ENCODE assay signal across 23 mouse cellular contexts in genomic region chr17:27603036-27603435, GRCm38 (mm10). TPM values are rescaled to one million over a fixed set of nuclear protein-coding genes. Genes with fewer than 3 reads are reported as not detected.
A peak's percentile ranks its signal among the peaks of the same experiment; 100 is the strongest.
DNase-seq lines count a peak whose midpoint lies in the region; ATAC-seq and TF ChIP-seq lines count a peak whose summit lies in the region.
"Had no signal": no experiment of that assay in that cellular context is flagged by ENCODE, and none has a peak within 500 bp of the region (broad histone marks: within the 10 kb centered on the region; RNA-seq: fewer than 3 reads in every experiment).

No protein-coding gene starts in this region.

- H3K9me3 ChIP-seq in heart, embryonic 11.5 days (replicated peaks; ENCODE audit: control insufficient read depth, low read length): no peaks in the 10 kb centered on the region
- no peaks in the 10 kb centered on the region for H3K9me3 ChIP-seq in hindbrain, embryonic 15.5 days
- H3K9me3 ChIP-seq in hindbrain, embryonic 14.5 days (ENCODE audit: control insufficient read depth, low read length): no peaks in the 10 kb centered on the region
- no peaks in the 10 kb centered on the region for H3K9me3 ChIP-seq in midbrain, embryonic 12.5 days
- no peaks in the 10 kb centered on the region for H3K9me3 ChIP-seq in midbrain, embryonic 11.5 days (ENCODE audit: control insufficient read depth, low read length)
- H3K9me3 ChIP-seq: midbrain, embryonic 15.5 days had no signal

- 84% methylated on average over 2 of the region's 2 CpGs for WGBS in heart, embryonic 11.5 days (ENCODE audit: insufficient replicate concordance)
- WGBS in hindbrain, embryonic 15.5 days: 84% methylated on average over 2 of the region's 2 CpGs
- 79% methylated on average over 2 of the region's 2 CpGs for WGBS in hindbrain, embryonic 14.5 days
- WGBS in midbrain, embryonic 12.5 days: 85% methylated on average over 2 of the region's 2 CpGs
- 82% methylated on average over 2 of the region's 2 CpGs for WGBS in midbrain, embryonic 11.5 days
- 92% methylated on average over 2 of the region's 2 CpGs for WGBS in kidney, adult 2 months

- peak overlapping the region; percentile 81; the same call in 1 of the 2 replicates for H3K27ac ChIP-seq in heart, embryonic 11.5 days (ENCODE audit: low read depth, low read length)
- 0 out of 2 replicates have a peak overlapping the region, but pooled peaks have one; percentile 15 for H3K27ac ChIP-seq in hindbrain, embryonic 15.5 days (replicated peaks)
- H3K27ac ChIP-seq in hindbrain, embryonic 14.5 days: no peak overlapping the region
- H3K27ac ChIP-seq in midbrain, embryonic 12.5 days (replicated peaks): 0 out of 2 replicates have a peak overlapping the region, but pooled peaks have one; percentile 25
- no peak overlapping the region for H3K27ac ChIP-seq in midbrain, embryonic 11.5 days (ENCODE audit: low read depth, low read length)
- no peak overlapping the region for H3K27ac ChIP-seq in kidney, adult 2 months (ENCODE audit: insufficient read depth, low read depth, low read length)
- H3K27ac ChIP-seq: midbrain, embryonic 15.5 days had no signal

- H3K4me3 ChIP-seq in heart, embryonic 11.5 days (ENCODE audit: low read depth, low read length): no peak overlapping the region
- H3K4me3 ChIP-seq in hindbrain, embryonic 15.5 days: no peak overlapping the region
- H3K4me3 ChIP-seq in hindbrain, embryonic 14.5 days (replicated peaks; ENCODE audit: low read length): no peak overlapping the region
- no peak overlapping the region for H3K4me3 ChIP-seq in midbrain, embryonic 12.5 days
- no peak overlapping the region for H3K4me3 ChIP-seq in midbrain, embryonic 11.5 days (ENCODE audit: low read depth, low read length)
- H3K4me3 ChIP-seq in kidney, adult 2 months (ENCODE audit: insufficient read depth, low read depth, low read length): no peak overlapping the region
- H3K4me3 ChIP-seq: midbrain, embryonic 15.5 days had no signal

- no peaks in the 10 kb centered on the region for H3K27me3 ChIP-seq in heart, embryonic 11.5 days (ENCODE audit: control insufficient read depth, insufficient read depth, low read length)
- no peaks in the 10 kb centered on the region for H3K27me3 ChIP-seq in hindbrain, embryonic 15.5 days
- H3K27me3 ChIP-seq in hindbrain, embryonic 14.5 days (ENCODE audit: control insufficient read depth, insufficient read depth, low read length): no peaks in the 10 kb centered on the region
- no peaks in the 10 kb centered on the region for H3K27me3 ChIP-seq in midbrain, embryonic 12.5 days
- no peaks in the 10 kb centered on the region for H3K27me3 ChIP-seq in midbrain, embryonic 11.5 days (ENCODE audit: control insufficient read depth, insufficient read depth, low read length)
- no peaks in the 10 kb centered on the region for H3K27me3 ChIP-seq in kidney, adult 2 months (replicated peaks; ENCODE audit: control insufficient read depth, insufficient read depth, low read length)
- H3K27me3 ChIP-seq: midbrain, embryonic 15.5 days had no signal

- no peak overlapping the region for H3K9ac ChIP-seq in heart, embryonic 11.5 days (ENCODE audit: low read depth, low read length)
- H3K9ac ChIP-seq in hindbrain, embryonic 15.5 days: no peak overlapping the region
- H3K9ac ChIP-seq in hindbrain, embryonic 14.5 days: no peak overlapping the region
- H3K9ac ChIP-seq in midbrain, embryonic 12.5 days (replicated peaks): no peak overlapping the region
- H3K9ac ChIP-seq in midbrain, embryonic 11.5 days (ENCODE audit: low read length): no peak overlapping the region
- H3K9ac ChIP-seq: forebrain, postnatal 0 days; lung, embryonic 14.5 days; midbrain, embryonic 15.5 days had no signal

- no peak for ATAC-seq in heart, embryonic 11.5 days (replicated peaks; ENCODE audit: insufficient number of reproducible peaks, low FRiP score, low TSS enrichment)
- no peak for ATAC-seq in hindbrain, embryonic 15.5 days (ENCODE audit: low FRiP score, low read depth)
- ATAC-seq in hindbrain, embryonic 14.5 days (ENCODE audit: low FRiP score): no peak
- no peak for ATAC-seq in midbrain, embryonic 12.5 days (ENCODE audit: low FRiP score, low read depth)
- ATAC-seq in midbrain, embryonic 11.5 days (ENCODE audit: low FRiP score): no peak
- ATAC-seq in megakaryocyte-erythroid progenitor cell, adult 5-6 weeks (replicated peaks; ENCODE audit: low FRiP score, low TSS enrichment, poor library complexity, severe bottlenecking): 0 out of 2 replicates have a peak, but pooled peaks have one; percentile 2
- ATAC-seq: forebrain, postnatal 0 days; midbrain, embryonic 15.5 days had no signal

- H3K36me3 ChIP-seq in heart, embryonic 11.5 days (ENCODE audit: control insufficient read depth, insufficient read depth, low read length): no peaks in the 10 kb centered on the region
- no peaks in the 10 kb centered on the region for H3K36me3 ChIP-seq in hindbrain, embryonic 15.5 days
- peaks cover under 1% of the 10 kb centered on the region for H3K36me3 ChIP-seq in hindbrain, embryonic 14.5 days (replicated peaks; ENCODE audit: control insufficient read depth, insufficient read depth)
- peaks cover under 1% of the 10 kb centered on the region; the same call in 1 of the 2 replicates for H3K36me3 ChIP-seq in midbrain, embryonic 12.5 days
- no peaks in the 10 kb centered on the region for H3K36me3 ChIP-seq in midbrain, embryonic 11.5 days (ENCODE audit: control insufficient read depth, insufficient read depth, low read length)
- no peaks in the 10 kb centered on the region for H3K36me3 ChIP-seq in kidney, adult 2 months (ENCODE audit: control insufficient read depth, insufficient read depth, low read length)
- H3K36me3 ChIP-seq: midbrain, embryonic 15.5 days had no signal

- no peak for TF ChIP-seq POLR2A in kidney, adult 2 months (IDR thresholded peaks at IDR 0.05; ENCODE audit: low read depth, low read length)

- no peak overlapping the region for H3K4me2 ChIP-seq in heart, embryonic 11.5 days
- H3K4me2 ChIP-seq in hindbrain, embryonic 15.5 days: no peak overlapping the region
- no peak overlapping the region for H3K4me2 ChIP-seq in hindbrain, embryonic 14.5 days (replicated peaks)
- H3K4me2 ChIP-seq in midbrain, embryonic 12.5 days (replicated peaks): no peak overlapping the region
- no peak overlapping the region for H3K4me2 ChIP-seq in midbrain, embryonic 11.5 days
- H3K4me2 ChIP-seq: lung, embryonic 14.5 days; midbrain, embryonic 15.5 days had no signal

- H3K4me1 ChIP-seq in heart, embryonic 11.5 days (ENCODE audit: control insufficient read depth, insufficient read depth, low read length): peaks cover 57% of the 10 kb centered on the region
- H3K4me1 ChIP-seq in hindbrain, embryonic 15.5 days (replicated peaks): peaks cover 60% of the 10 kb centered on the region
- H3K4me1 ChIP-seq in hindbrain, embryonic 14.5 days (replicated peaks; ENCODE audit: control insufficient read depth, insufficient read depth, low read length): peaks cover 30% of the 10 kb centered on the region
- H3K4me1 ChIP-seq in midbrain, embryonic 12.5 days: peaks cover 40% of the 10 kb centered on the region
- peaks cover 9% of the 10 kb centered on the region for H3K4me1 ChIP-seq in midbrain, embryonic 11.5 days (ENCODE audit: control insufficient read depth, insufficient read depth, low read length)
- peaks cover 22% of the 10 kb centered on the region; the same call in 1 of the 2 replicates for H3K4me1 ChIP-seq in kidney, adult 2 months (ENCODE audit: control insufficient read depth, insufficient read depth, low read length)

- DNase-seq in heart, postnatal 4 days: no peak
- no peak for DNase-seq in hindbrain, embryonic 14.5 days (ENCODE audit: low spot score)
- no peak for DNase-seq in midbrain, embryonic 11.5 days (ENCODE audit: low spot score, missing footprints)
- no peak for DNase-seq in kidney, adult 2 months
- DNase-seq: adrenal gland, postnatal 10 days; cerebellum, adult 11 months; forebrain, postnatal 0 days; kidney, adult 9 months; kidney, postnatal 36 days; lung, embryonic 14.5 days; lung, postnatal 4 days; thymus, adult 18-20 months had no signal

- no peak for TF ChIP-seq CTCF in kidney, adult 2 months (conservative IDR thresholded peaks at IDR 0.05; ENCODE audit: insufficient read depth, insufficient read length, low read depth, low read length)

RNA-seq across cellular contexts. Expression of gene Nudt3, which starts 20.3 kb away (rescaled TPM):
- polyA plus RNA-seq in heart, embryonic 11.5 days (2014; fragmentation: Nextera tagmentation; extraction: Ambion mirVana): 38.8 and 47.4 TPM in 2 replicates
- total RNA-seq in heart, postnatal 4 days (2021): 100 to 1,000 TPM; 340 to 371 TPM
- 247 and 265 TPM in 2 replicates for polyA plus RNA-seq in hindbrain, embryonic 15.5 days (2015; fragmentation: Nextera tagmentation; extraction: Ambion mirVana)
- 107 and 115 TPM in 2 replicates for polyA plus RNA-seq in hindbrain, embryonic 14.5 days (2014; fragmentation: Nextera tagmentation; extraction: Ambion mirVana)
- polyA plus RNA-seq in midbrain, embryonic 12.5 days (2016; fragmentation: Nextera tagmentation; extraction: Ambion mirVana): 189 and 196 TPM in 2 replicates
- polyA plus RNA-seq in midbrain, embryonic 11.5 days (2014; fragmentation: Nextera tagmentation; extraction: Ambion mirVana): 44.5 and 46.0 TPM in 2 replicates
- 78.3 and 78.9 TPM in 2 replicates for total RNA-seq in megakaryocyte-erythroid progenitor cell, adult 5-6 weeks (2014; fragmentation: Nextera tagmentation)
- 143 and 144 TPM in 2 replicates for total RNA-seq in megakaryocyte-erythroid progenitor cell, adult 5-6 weeks (2017)
- polyA plus RNA-seq in kidney, adult 2 months (2012; rRNA removed): 61.4 and 69.9 TPM in 2 replicates

RNA-seq across cellular contexts. Expression of gene RPS10-NUDT3, which starts 32.0 kb away (rescaled TPM):
- not detected in 2 replicates for polyA plus RNA-seq in heart, embryonic 11.5 days (2014; fragmentation: Nextera tagmentation; extraction: Ambion mirVana)
- total RNA-seq in heart, postnatal 4 days (2021): not detected
- polyA plus RNA-seq in hindbrain, embryonic 15.5 days (2015; fragmentation: Nextera tagmentation; extraction: Ambion mirVana): not detected in 2 replicates
- polyA plus RNA-seq in hindbrain, embryonic 14.5 days (2014; fragmentation: Nextera tagmentation; extraction: Ambion mirVana): not detected in 2 replicates
- not detected in 2 replicates for polyA plus RNA-seq in midbrain, embryonic 12.5 days (2016; fragmentation: Nextera tagmentation; extraction: Ambion mirVana)
- not detected in 2 replicates for polyA plus RNA-seq in midbrain, embryonic 11.5 days (2014; fragmentation: Nextera tagmentation; extraction: Ambion mirVana)
- total RNA-seq in megakaryocyte-erythroid progenitor cell, adult 5-6 weeks (2014; fragmentation: Nextera tagmentation): not detected in 2 replicates
- total RNA-seq in megakaryocyte-erythroid progenitor cell, adult 5-6 weeks (2017): not detected in 2 replicates
- not detected in 2 replicates for polyA plus RNA-seq in kidney, adult 2 months (2012; rRNA removed)
- total RNA-seq: forebrain, postnatal 0 days; layer of hippocampus, postnatal 14 days; left cerebral cortex, postnatal 36 days; liver, adult 2 months had no signal
- polyA plus RNA-seq: brain, embryonic 14.5 days; embryonic facial prominence, embryonic 11.5 days; forebrain, postnatal 0 days; liver, adult 2 months; lung, embryonic 14.5 days; midbrain, embryonic 15.5 days; stomach, embryonic 14.5 days had no signal

RNA-seq across cellular contexts. Expression of gene Rps10, which starts 33.4 kb away (rescaled TPM):
- 659 and 724 TPM in 2 replicates for polyA plus RNA-seq in heart, embryonic 11.5 days (2014; fragmentation: Nextera tagmentation; extraction: Ambion mirVana)
- 100 to 1,000 TPM; 857 to 917 TPM for total RNA-seq in heart, postnatal 4 days (2021)
- polyA plus RNA-seq in hindbrain, embryonic 15.5 days (2015; fragmentation: Nextera tagmentation; extraction: Ambion mirVana): 455 and 507 TPM in 2 replicates
- polyA plus RNA-seq in hindbrain, embryonic 14.5 days (2014; fragmentation: Nextera tagmentation; extraction: Ambion mirVana): 489 and 624 TPM in 2 replicates
- 694 and 702 TPM in 2 replicates for polyA plus RNA-seq in midbrain, embryonic 12.5 days (2016; fragmentation: Nextera tagmentation; extraction: Ambion mirVana)
- 845 and 859 TPM in 2 replicates for polyA plus RNA-seq in midbrain, embryonic 11.5 days (2014; fragmentation: Nextera tagmentation; extraction: Ambion mirVana)
- 2,733 and 3,098 TPM in 2 replicates for total RNA-seq in megakaryocyte-erythroid progenitor cell, adult 5-6 weeks (2014; fragmentation: Nextera tagmentation)
- total RNA-seq in megakaryocyte-erythroid progenitor cell, adult 5-6 weeks (2017): 2,912 and 3,218 TPM in 2 replicates
- 814 and 927 TPM in 2 replicates for polyA plus RNA-seq in kidney, adult 2 months (2012; rRNA removed)

RNA-seq across cellular contexts. Expression of gene AI413582, which starts 37.5 kb away (rescaled TPM):
- 18.1 and 18.3 TPM in 2 replicates for polyA plus RNA-seq in heart, embryonic 11.5 days (2014; fragmentation: Nextera tagmentation; extraction: Ambion mirVana)
- total RNA-seq in heart, postnatal 4 days (2021): 1 to 10 TPM; 8.7 to 8.8 TPM
- polyA plus RNA-seq in hindbrain, embryonic 15.5 days (2015; fragmentation: Nextera tagmentation; extraction: Ambion mirVana): 67.4 and 71.9 TPM in 2 replicates
- 68.0 and 76.5 TPM in 2 replicates for polyA plus RNA-seq in hindbrain, embryonic 14.5 days (2014; fragmentation: Nextera tagmentation; extraction: Ambion mirVana)
- polyA plus RNA-seq in midbrain, embryonic 12.5 days (2016; fragmentation: Nextera tagmentation; extraction: Ambion mirVana): 18.9 and 20.7 TPM in 2 replicates
- 14.8 and 20.2 TPM in 2 replicates for polyA plus RNA-seq in midbrain, embryonic 11.5 days (2014; fragmentation: Nextera tagmentation; extraction: Ambion mirVana)
- total RNA-seq in megakaryocyte-erythroid progenitor cell, adult 5-6 weeks (2014; fragmentation: Nextera tagmentation): 14.3 and 20.0 TPM in 2 replicates
- 7.0 and 8.7 TPM in 2 replicates for total RNA-seq in megakaryocyte-erythroid progenitor cell, adult 5-6 weeks (2017)
- polyA plus RNA-seq in kidney, adult 2 months (2012; rRNA removed): 41.7 and 55.7 TPM in 2 replicates

RNA-seq across cellular contexts. Expression of gene Hmga1, which starts 46.7 kb away (rescaled TPM):
- 261 and 278 TPM in 2 replicates for polyA plus RNA-seq in heart, embryonic 11.5 days (2014; fragmentation: Nextera tagmentation; extraction: Ambion mirVana)
- total RNA-seq in heart, postnatal 4 days (2021): 10 to 100 TPM; 54.8 to 59.1 TPM
- 134 and 149 TPM in 2 replicates for polyA plus RNA-seq in hindbrain, embryonic 15.5 days (2015; fragmentation: Nextera tagmentation; extraction: Ambion mirVana)
- 136 and 148 TPM in 2 replicates for polyA plus RNA-seq in hindbrain, embryonic 14.5 days (2014; fragmentation: Nextera tagmentation; extraction: Ambion mirVana)
- polyA plus RNA-seq in midbrain, embryonic 12.5 days (2016; fragmentation: Nextera tagmentation; extraction: Ambion mirVana): 213 and 215 TPM in 2 replicates
- polyA plus RNA-seq in midbrain, embryonic 11.5 days (2014; fragmentation: Nextera tagmentation; extraction: Ambion mirVana): 354 and 406 TPM in 2 replicates
- 271 and 334 TPM in 2 replicates for total RNA-seq in megakaryocyte-erythroid progenitor cell, adult 5-6 weeks (2014; fragmentation: Nextera tagmentation)
- 97.8 and 182 TPM in 2 replicates for total RNA-seq in megakaryocyte-erythroid progenitor cell, adult 5-6 weeks (2017)
- polyA plus RNA-seq in kidney, adult 2 months (2012; rRNA removed): 37.4 and 38.9 TPM in 2 replicates

Comparison
In these comparisons a context has a peak if more than half of its experiments do, and no peak if none do; other contexts are left out.
1. H3K27ac ChIP-seq: peak in heart, embryonic 11.5 days (single experiment), hindbrain, embryonic 15.5 days (single experiment) and midbrain, embryonic 12.5 days (single experiment); none in hindbrain, embryonic 14.5 days (single experiment), midbrain, embryonic 11.5 days (single experiment) and kidney, adult 2 months (single experiment).